Mouse (Mus musculus) erythroblast, embryonic 14.5 days (primary cell): ENCODE data around the gene Rad1. TPM values are rescaled to one million over a fixed set of nuclear protein-coding genes. Genes with fewer than 3 reads are reported as not detected.
A peak's percentile ranks its signal among the peaks of the same experiment; 100 is the strongest.

Experiments
- H3K27me3 ChIP-seq: 2 replicates; pipeline ENCODE4 v1.6.1; 2012; ENCODE audit warnings: inconsistent platforms; ENCODE audit not compliant: control insufficient read depth
- H3K36me3 ChIP-seq: 2 replicates; pipeline ENCODE4 v1.6.1; 2012; ENCODE audit warnings: mild to moderate bottlenecking, inconsistent platforms; ENCODE audit not compliant: control insufficient read depth
- H3K4me1 ChIP-seq: 2 replicates; pipeline ENCODE4 v1.6.1; 2012; ENCODE audit warnings: inconsistent platforms; ENCODE audit not compliant: control insufficient read depth
- H3K4me3 ChIP-seq: replicated peaks from 2 replicates; pipeline ENCODE3; 2012; ENCODE audit warnings: moderate library complexity, mild to moderate bottlenecking, inconsistent platforms
- H3K9me3 ChIP-seq: 2 replicates; pipeline ENCODE4 v1.6.1; 2012; ENCODE audit warnings: low read length, inconsistent platforms, mixed read lengths; ENCODE audit not compliant: control insufficient read depth
- GATA1 ChIP-seq: IDR thresholded peaks from 2 replicates; pipeline ENCODE4 v1.6.1; 2012; ENCODE audit warnings: low read length, inconsistent platforms, mixed read lengths
- TAL1 ChIP-seq: IDR thresholded peaks from 3 replicates; pipeline ENCODE4 v1.6.1; 2012; ENCODE audit warnings: low read length, inconsistent platforms, mixed read lengths
- polyA plus RNA-seq: library from polyadenylated mRNA; stranded (reverse); fragments of >175 nt; gene quantifications from 2 replicates; pipeline ENCODE4 v1.2.3, GENCODE M21; 2012

The Rad1 gene
- 0.42 and 0.54 TPM in 2 replicates for polyA plus RNA-seq

DNA sequence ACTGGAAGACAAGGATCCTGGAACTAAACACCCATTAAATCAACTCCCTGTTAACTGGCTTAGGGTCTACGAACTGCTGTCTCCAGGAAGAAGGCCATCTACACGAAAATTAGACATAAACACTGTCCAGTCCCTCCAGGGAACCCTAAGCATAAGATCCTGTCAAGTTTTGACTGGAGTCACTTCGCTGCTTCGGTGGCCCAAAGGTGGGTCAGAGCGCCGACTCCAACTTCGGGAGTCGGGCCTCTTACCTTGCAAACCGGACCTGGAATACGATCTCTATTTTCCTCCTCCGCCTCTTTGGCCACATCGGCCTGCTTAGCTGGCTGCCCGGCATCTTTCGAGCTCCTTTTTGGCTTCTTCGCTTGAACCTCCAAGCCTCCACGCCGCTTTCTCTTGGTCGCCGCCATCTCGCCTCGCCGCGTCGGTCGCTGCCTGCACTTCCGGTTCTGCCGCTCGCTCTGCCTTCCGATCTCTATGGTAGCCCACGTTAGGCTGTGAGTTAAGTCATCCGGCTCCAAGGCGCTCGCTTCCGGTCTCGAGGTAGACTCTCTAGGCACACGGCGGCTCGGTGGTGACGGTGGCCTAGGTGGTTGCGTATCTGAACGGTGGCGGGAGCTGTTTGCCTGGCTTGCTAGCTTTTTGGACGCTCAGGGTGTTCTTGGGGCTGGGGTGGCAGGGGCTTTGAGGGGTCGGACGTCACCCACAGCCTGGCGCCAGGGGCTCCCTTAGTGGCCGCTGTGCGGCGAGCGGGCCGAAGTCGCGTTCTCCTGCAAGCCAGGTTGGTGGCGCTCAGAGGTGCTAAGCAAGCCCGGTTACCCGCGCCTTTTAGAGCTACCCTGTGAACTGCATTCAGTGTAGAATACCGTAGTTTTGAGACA is at the start of gene Rad1, which contains the start of gene Brix1:
Gene Rad1, plus strand, starts transcription at position 535 of the 881 bp plus-strand sequence.
Gene Brix1, minus strand, starts transcription at position 464 of the 881 bp plus-strand sequence.
- H3K9me3 ChIP-seq: no peaks in the 10 kb centered on the region
- H3K4me3 ChIP-seq: peak within 1 kb of the TSS; percentile 70
- H3K27me3 ChIP-seq: no peaks in the 10 kb centered on the region
- peaks cover 28% of the 10 kb centered on the region for H3K4me1 ChIP-seq
- no peak for TF ChIP-seq TAL1
- no peak for TF ChIP-seq GATA1
- H3K36me3 ChIP-seq: peaks cover 51% of the 10 kb centered on the region

GRCm38 (mm10) chr15:10436893-10437292 is 48.9 kb upstream of the Rad1 start:
- TF ChIP-seq GATA1: no peak

GRCm38 (mm10) chr15:10439963-10440362 is 45.9 kb upstream of the Rad1 start:
- no peaks in the 10 kb centered on the region for H3K27me3 ChIP-seq
- H3K36me3 ChIP-seq: peaks cover 12% of the 10 kb centered on the region
- H3K4me3 ChIP-seq: no peak overlapping the region
- no peaks in the 10 kb centered on the region for H3K4me1 ChIP-seq
- H3K9me3 ChIP-seq: 0 out of 2 replicates have a peak, but pooled peaks cover 2% of the 10 kb centered on the region
- TF ChIP-seq GATA1: no peak
- no peak for TF ChIP-seq TAL1

More at GRCm38 (mm10) chr15:10436893-10437292, 48.9 kb upstream of the Rad1 start:
- H3K9me3 ChIP-seq: 0 out of 2 replicates have a peak, but pooled peaks cover 2% of the 10 kb centered on the region
- no peaks in the 10 kb centered on the region for H3K4me1 ChIP-seq
- no peaks in the 10 kb centered on the region for H3K27me3 ChIP-seq
- H3K36me3 ChIP-seq: peaks cover 4% of the 10 kb centered on the region; the same call in 1 of the 2 replicates
- no peak overlapping the region for H3K4me3 ChIP-seq

- Histone ChIP-seq H3K9me3 (no peaks in the 10 kb centered on the region), H3K27me3 (no peaks in the 10 kb centered on the region), H3K4me1 (no peaks in the 10 kb centered on the region), H3K4me3 (no peak overlapping the region), H3K36me3 (peaks cover 16% of the 10 kb centered on the region)
- TF ChIP-seq TAL1: no peak
- no peak for TF ChIP-seq GATA1
Observed at GRCm38 (mm10) chr15:10441493-10441892, 44.3 kb upstream of the Rad1 start.

- H3K9me3 ChIP-seq: no peaks in the 10 kb centered on the region
- no peak overlapping the region for H3K4me3 ChIP-seq
- no peaks in the 10 kb centered on the region for H3K27me3 ChIP-seq
- H3K4me1 ChIP-seq: peaks cover 3% of the 10 kb centered on the region
- peaks cover 20% of the 10 kb centered on the region for H3K36me3 ChIP-seq
- TF ChIP-seq GATA1: no peak
- no peak for TF ChIP-seq TAL1
Observed at GRCm38 (mm10) chr15:10442275-10442674, 43.5 kb upstream of the Rad1 start.

DNA sequence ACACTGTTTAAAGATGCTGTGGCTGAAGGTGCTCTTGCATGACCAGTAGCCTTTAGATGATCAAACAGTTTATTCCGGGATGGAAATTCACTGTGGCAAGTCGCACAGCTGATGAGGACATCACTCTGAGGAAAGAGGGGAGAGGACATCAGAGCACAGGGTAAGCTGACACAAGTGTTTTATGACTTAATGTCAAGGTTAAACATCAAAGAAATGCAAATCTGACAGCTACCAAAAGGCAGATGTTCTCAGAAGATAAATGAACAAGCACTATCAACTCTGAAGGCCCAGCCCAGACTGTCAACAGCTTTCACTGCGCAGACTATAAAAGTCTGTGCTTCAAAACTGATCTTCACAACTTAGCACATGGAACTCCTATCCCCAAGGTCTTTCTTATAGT is 38.7 kb upstream of the Rad1 start:
- Histone ChIP-seq H3K9me3 (no peaks in the 10 kb centered on the region), H3K27me3 (no peaks in the 10 kb centered on the region), H3K4me1 (peaks cover 3% of the 10 kb centered on the region), H3K4me3 (no peak overlapping the region), H3K36me3 (peaks cover 47% of the 10 kb centered on the region)
- no peak for TF ChIP-seq TAL1
- TF ChIP-seq GATA1: no peak

- H3K27me3 ChIP-seq: no peaks in the 10 kb centered on the region
- TF ChIP-seq GATA1 (no peak), TAL1 (no peak)
- H3K4me3 ChIP-seq: no peak overlapping the region
- no peaks in the 10 kb centered on the region for H3K9me3 ChIP-seq
- H3K36me3 ChIP-seq: peaks cover 48% of the 10 kb centered on the region
- H3K4me1 ChIP-seq: peaks cover 4% of the 10 kb centered on the region
Observed at GRCm38 (mm10) chr15:10460986-10461385, 24.8 kb upstream of the Rad1 start.

DNA sequence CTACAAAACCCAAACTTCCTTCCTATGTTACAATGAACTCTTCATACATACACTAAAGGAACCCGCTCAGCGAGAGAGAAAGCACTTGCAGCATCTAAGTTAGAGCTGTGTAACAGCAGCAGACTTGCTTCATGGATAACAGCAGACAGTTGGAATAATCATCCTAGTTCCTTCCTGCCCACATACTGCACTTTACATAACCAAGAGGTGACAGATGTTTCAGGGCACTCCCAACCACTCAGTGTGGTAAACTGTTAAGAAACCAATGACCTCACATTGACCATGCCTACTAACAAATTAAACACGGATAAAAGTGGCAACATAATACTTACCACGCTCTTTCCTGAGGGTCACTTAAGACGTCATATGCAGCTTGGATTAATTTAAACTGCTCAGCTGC is 22.3 kb upstream of the Rad1 start:
- Histone ChIP-seq H3K4me1 (peaks cover 8% of the 10 kb centered on the region), H3K27me3 (no peaks in the 10 kb centered on the region), H3K36me3 (peaks cover 39% of the 10 kb centered on the region), H3K4me3 (no peak overlapping the region), H3K9me3 (no peaks in the 10 kb centered on the region)
- TF ChIP-seq GATA1 (no peak), TAL1 (no peak)

GRCm38 (mm10) chr15:10464678-10465077 is 21.1 kb upstream of the Rad1 start:
- TF ChIP-seq GATA1 (no peak), TAL1 (no peak)
- H3K9me3 ChIP-seq: no peaks in the 10 kb centered on the region
- peaks cover 31% of the 10 kb centered on the region for H3K36me3 ChIP-seq
- H3K27me3 ChIP-seq: no peaks in the 10 kb centered on the region
- H3K4me3 ChIP-seq: no peak overlapping the region
- peaks cover 18% of the 10 kb centered on the region for H3K4me1 ChIP-seq

GRCm38 (mm10) chr15:10468761-10469160 is 17.1 kb upstream of the Rad1 start:
- H3K9me3 ChIP-seq: no peaks in the 10 kb centered on the region
- TF ChIP-seq GATA1 (no peak), TAL1 (no peak)
- H3K36me3 ChIP-seq: peaks cover 2% of the 10 kb centered on the region; the same call in 1 of the 2 replicates
- no peak overlapping the region for H3K4me3 ChIP-seq
- no peaks in the 10 kb centered on the region for H3K27me3 ChIP-seq
- H3K4me1 ChIP-seq: peaks cover 31% of the 10 kb centered on the region
